Comparison of ENCODE assay signal across 23 mouse cellular contexts in the genomic region with DNA sequence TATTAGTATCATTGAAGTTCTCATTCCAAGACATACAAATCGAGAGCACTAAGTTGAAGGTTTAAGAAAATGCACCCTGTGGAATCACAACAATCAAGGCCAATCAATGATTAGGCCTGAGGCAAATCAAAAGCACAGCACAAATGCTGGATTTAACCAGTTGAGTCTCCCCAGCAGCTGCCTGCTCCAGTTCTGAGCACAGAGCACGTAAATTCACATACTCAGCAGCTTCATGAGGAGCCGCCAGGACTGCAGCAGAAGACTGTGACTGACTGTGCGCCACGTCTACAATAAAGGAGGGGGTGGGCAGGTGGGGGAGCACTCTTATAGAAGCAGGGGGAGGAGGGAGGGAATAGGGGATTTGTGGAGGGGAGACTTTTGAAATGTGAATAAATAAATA. TPM values are rescaled to one million over a fixed set of nuclear protein-coding genes. Genes with fewer than 3 reads are reported as not detected.
DNase-seq lines count a peak whose midpoint lies in the region; ATAC-seq and TF ChIP-seq lines count a peak whose summit lies in the region.
"Had no signal": no experiment of that assay in that cellular context is flagged by ENCODE, and none has a peak within 500 bp of the region (broad histone marks: within the 10 kb centered on the region; RNA-seq: fewer than 3 reads in every experiment).

No protein-coding gene starts in this region.

- no peaks in the 10 kb centered on the region for H3K27me3 ChIP-seq in hindbrain, embryonic 13.5 days
- H3K27me3 ChIP-seq in hindbrain, embryonic 16.5 days (replicated peaks; ENCODE audit: control insufficient read depth, insufficient read depth, low read length): no peaks in the 10 kb centered on the region
- no peaks in the 10 kb centered on the region for H3K27me3 ChIP-seq in midbrain, embryonic 14.5 days (ENCODE audit: control insufficient read depth, insufficient read depth, low read length)
- no peaks in the 10 kb centered on the region for H3K27me3 ChIP-seq in midbrain, postnatal 0 days (ENCODE audit: insufficient read depth, low read length)

- no peaks in the 10 kb centered on the region for H3K4me1 ChIP-seq in hindbrain, embryonic 13.5 days (replicated peaks)
- H3K4me1 ChIP-seq in hindbrain, embryonic 16.5 days (ENCODE audit: control insufficient read depth, insufficient read depth, low read depth, low read length): no peaks in the 10 kb centered on the region
- no peaks in the 10 kb centered on the region for H3K4me1 ChIP-seq in midbrain, embryonic 14.5 days (ENCODE audit: control insufficient read depth, insufficient read depth, low read length)
- no peaks in the 10 kb centered on the region for H3K4me1 ChIP-seq in midbrain, postnatal 0 days (ENCODE audit: insufficient read depth, low read length)
- peaks cover 63% of the 10 kb centered on the region for H3K4me1 ChIP-seq in bone marrow macrophage, adult 2 months (ENCODE audit: control insufficient read depth, insufficient read depth, low read length)
- H3K4me1 ChIP-seq: heart, embryonic 10.5 days had no signal

- intact Hi-C loops in left cerebral cortex, postnatal 4 days (cut with DNase I): no loop called here

- H3K36me3 ChIP-seq in hindbrain, embryonic 13.5 days: no peaks in the 10 kb centered on the region
- H3K36me3 ChIP-seq in hindbrain, embryonic 16.5 days (ENCODE audit: control insufficient read depth, insufficient read depth, low read length): no peaks in the 10 kb centered on the region
- H3K36me3 ChIP-seq in midbrain, embryonic 14.5 days (ENCODE audit: control insufficient read depth, insufficient read depth, low read length): no peaks in the 10 kb centered on the region
- no peaks in the 10 kb centered on the region for H3K36me3 ChIP-seq in midbrain, postnatal 0 days (ENCODE audit: insufficient read depth, low read length)
- H3K36me3 ChIP-seq: heart, embryonic 10.5 days had no signal

- H3K9ac ChIP-seq in hindbrain, embryonic 13.5 days: no peak overlapping the region
- H3K9ac ChIP-seq in hindbrain, embryonic 16.5 days (ENCODE audit: low read depth, low read length): no peak overlapping the region
- no peak overlapping the region for H3K9ac ChIP-seq in midbrain, embryonic 14.5 days (replicated peaks; ENCODE audit: low read length)
- H3K9ac ChIP-seq in midbrain, postnatal 0 days (replicated peaks; ENCODE audit: low read length, poor library complexity, severe bottlenecking): no peak overlapping the region

- no peak overlapping the region for H3K4me2 ChIP-seq in hindbrain, embryonic 13.5 days
- no peak overlapping the region for H3K4me2 ChIP-seq in hindbrain, embryonic 16.5 days (ENCODE audit: low read length)
- H3K4me2 ChIP-seq in midbrain, embryonic 14.5 days (ENCODE audit: low read length): no peak overlapping the region
- H3K4me2 ChIP-seq in midbrain, postnatal 0 days (ENCODE audit: low read depth, low read length, poor library complexity, severe bottlenecking): no peak overlapping the region

- no peak for TF ChIP-seq POLR2A in bone marrow macrophage, adult 2 months (IDR thresholded peaks at IDR 0.05; ENCODE audit: borderline replicate concordance, low read depth, low read length)

- no peak overlapping the region for H3K4me3 ChIP-seq in hindbrain, embryonic 13.5 days
- H3K4me3 ChIP-seq in hindbrain, embryonic 16.5 days (ENCODE audit: low read length): no peak overlapping the region
- H3K4me3 ChIP-seq in midbrain, embryonic 14.5 days (replicated peaks; ENCODE audit: low read depth, low read length): no peak overlapping the region
- H3K4me3 ChIP-seq in midbrain, postnatal 0 days (ENCODE audit: low read depth, low read length): no peak overlapping the region
- no peak overlapping the region for H3K4me3 ChIP-seq in bone marrow macrophage, adult 2 months (ENCODE audit: insufficient read depth, low read length)
- H3K4me3 ChIP-seq: heart, embryonic 10.5 days; layer of hippocampus, adult 2 months had no signal

- WGBS in hindbrain, embryonic 13.5 days: 80% methylated on average over 5 of the region's 5 CpGs
- WGBS in hindbrain, embryonic 16.5 days: 65% methylated on average over 5 of the region's 5 CpGs
- 75% methylated on average over 5 of the region's 5 CpGs for WGBS in midbrain, embryonic 14.5 days
- WGBS in midbrain, postnatal 0 days: 79% methylated on average over 5 of the region's 5 CpGs

- H3K27ac ChIP-seq in hindbrain, embryonic 13.5 days: no peak overlapping the region
- H3K27ac ChIP-seq in hindbrain, embryonic 16.5 days (ENCODE audit: low read depth, low read length): no peak overlapping the region
- H3K27ac ChIP-seq in midbrain, embryonic 14.5 days (replicated peaks; ENCODE audit: low read depth, low read length): no peak overlapping the region
- H3K27ac ChIP-seq in midbrain, postnatal 0 days (ENCODE audit: low read depth, low read length): no peak overlapping the region
- H3K27ac ChIP-seq in bone marrow macrophage, adult 2 months (ENCODE audit: insufficient read depth, low read depth, low read length): peak overlapping the region; percentile 22; the same call in 1 of the 2 replicates
- H3K27ac ChIP-seq: heart, embryonic 10.5 days; layer of hippocampus, adult 2 months had no signal

- H3K9me3 ChIP-seq in hindbrain, embryonic 13.5 days: no peaks in the 10 kb centered on the region
- H3K9me3 ChIP-seq in hindbrain, embryonic 16.5 days (ENCODE audit: control insufficient read depth, low read length): no peaks in the 10 kb centered on the region
- no peaks in the 10 kb centered on the region for H3K9me3 ChIP-seq in midbrain, embryonic 14.5 days (ENCODE audit: control insufficient read depth, low read length)
- H3K9me3 ChIP-seq in midbrain, postnatal 0 days (ENCODE audit: low read length): no peaks in the 10 kb centered on the region
- H3K9me3 ChIP-seq: heart, embryonic 10.5 days had no signal

- TF ChIP-seq CTCF in midbrain, postnatal 0 days (IDR thresholded peaks at IDR 0.05): no peak
- TF ChIP-seq CTCF in bone marrow macrophage, adult 2 months (IDR thresholded peaks at IDR 0.05; ENCODE audit: low read depth, low read length): no peak

- peak; percentile 52; the same call in 1 of the 2 replicates for ATAC-seq in hindbrain, embryonic 13.5 days (ENCODE audit: low FRiP score)
- ATAC-seq in hindbrain, embryonic 16.5 days: no peak
- ATAC-seq in midbrain, embryonic 14.5 days (ENCODE audit: low FRiP score, low TSS enrichment): no peak
- no peak for ATAC-seq in midbrain, postnatal 0 days (ENCODE audit: low FRiP score)
- ATAC-seq: activated CD4-positive, CD25-positive, alpha-beta regulatory T cell, adult 4 months; intestine, postnatal 0 days; lung, postnatal 0 days had no signal

- DNase-seq in midbrain, embryonic 14.5 days: peak; percentile 14
- no peak for DNase-seq in midbrain, postnatal 0 days (ENCODE audit: low spot score)
- no peak for DNase-seq in thymus, postnatal 25 days
- no peak for DNase-seq in left cerebral cortex, postnatal 4 days
- DNase-seq: adrenal gland, postnatal 10 days; B cell, adult 2 months; cerebellum, adult 11-12 months; cerebellum, postnatal 14 days; embryo, embryonic 11 days; kidney, postnatal 14 days; layer of hippocampus, postnatal 36 days; liver; right cerebral cortex, postnatal 25 days; thymus, postnatal 4 days had no signal

RNA-seq across cellular contexts. Expression of a gene that starts 40.2 kb away (rescaled TPM):
- 26.5 and 28.5 TPM in 2 replicates for polyA plus RNA-seq in hindbrain, embryonic 13.5 days (2015; fragmentation: Nextera tagmentation; extraction: Ambion mirVana)
- polyA plus RNA-seq in hindbrain, embryonic 16.5 days (2015; fragmentation: Nextera tagmentation; extraction: Ambion mirVana): 16.2 and 26.1 TPM in 2 replicates
- 3.9 and 26.2 TPM in 2 replicates for polyA plus RNA-seq in midbrain, embryonic 14.5 days (2014; fragmentation: Nextera tagmentation; extraction: Ambion mirVana)
- total RNA-seq in midbrain, postnatal 0 days (2014; rRNA removed): 13.4 and 16.0 TPM in 2 replicates
- polyA plus RNA-seq in midbrain, postnatal 0 days (2015; fragmentation: Nextera tagmentation; extraction: Ambion mirVana): 15.5 and 16.9 TPM in 2 replicates
- polyA plus RNA-seq in bone marrow macrophage, adult 2 months (2012; ENCODE audit: insufficient read depth, insufficient read length, missing spikeins): 517 and 550 TPM in 2 replicates
- 10 to 100 TPM; 35.6 to 37.3 TPM for total RNA-seq in left cerebral cortex, postnatal 4 days (2021)
- total RNA-seq: neutrophil, adult 5-6 weeks had no signal

Comparison
In these comparisons a context has a peak if more than half of its experiments do, and no peak if none do; other contexts are left out.
1. RNA of a gene that starts 40.2 kb away (polyA plus RNA-seq): 517 to 550 TPM in bone marrow macrophage, adult 2 months; 26.5 to 28.5 TPM in hindbrain, embryonic 13.5 days, 3.9 to 26.2 TPM in midbrain, embryonic 14.5 days, 15.5 to 16.9 TPM in midbrain, postnatal 0 days and 16.2 to 26.1 TPM in hindbrain, embryonic 16.5 days; every median in the first group is over 10 times any median in the second.